Mouse (Mus musculus) lung, embryonic 14.5 days (tissue): Measurements from ENCODE around the gene Tekt4. TPM values are rescaled to one million over a fixed set of nuclear protein-coding genes. Genes with fewer than 3 reads are reported as not detected.
A peak's percentile ranks its signal among the peaks of the same experiment; 100 is the strongest.

Experiments used
- ATAC-seq: fragments of 200-750 bp; cut with Nextera tagmentation; 2 replicates; pipeline ENCODE4 v1.8.0; 2017; ENCODE audit warnings: mild to moderate bottlenecking, moderate TSS enrichment, moderate library complexity; ENCODE audit not compliant: insufficient read depth
- DNase-seq: peaks from one replicate; pipeline ENCODE4 v3.0.0-alpha.2; 2015
- H3K27ac ChIP-seq: fragments of 300-500 bp; sonication (generic); 2 replicates; pipeline ENCODE4 v1.5.1; 2014; ENCODE audit warnings: low read depth, mild to moderate bottlenecking, moderate library complexity
- H3K27me3 ChIP-seq: fragments of 300-500 bp; sonication (generic); 2 replicates; pipeline ENCODE4 v1.6.1; 2014; ENCODE audit warnings: low read length, control low read depth; ENCODE audit not compliant: insufficient read depth
- H3K36me3 ChIP-seq: fragments of 300-500 bp; sonication (generic); 2 replicates; pipeline ENCODE4 v1.6.1; 2014; ENCODE audit warnings: control low read depth; ENCODE audit not compliant: insufficient read depth
- H3K4me1 ChIP-seq: fragments of 300-500 bp; sonication (generic); 2 replicates; pipeline ENCODE4 v1.6.1; 2014; ENCODE audit warnings: antibody characterized with exemption, control low read depth; ENCODE audit not compliant: insufficient read depth
- H3K4me2 ChIP-seq: fragments of 300-500 bp; sonication (generic); 2 replicates; pipeline ENCODE4 v1.6.1; 2014; ENCODE audit warnings: mild to moderate bottlenecking
- H3K4me3 ChIP-seq: fragments of 300-500 bp; sonication (generic); 2 replicates; pipeline ENCODE4 v1.5.1; 2014; ENCODE audit warnings: low read depth, low read length
- H3K9ac ChIP-seq: fragments of 300-500 bp; sonication (generic); 2 replicates; pipeline ENCODE4 v1.6.1; 2014
- H3K9me3 ChIP-seq: fragments of 300-500 bp; sonication (generic); 2 replicates; pipeline ENCODE4 v1.6.1; 2016; ENCODE audit warnings: low read depth, low read length, control low read depth
- CTCF ChIP-seq: IDR thresholded peaks from 2 replicates; pipeline ENCODE4 v1.5.1; 2016; ENCODE audit warnings: antibody characterized with exemption, low read depth
- WGBS: fragments of 180-500 bp; shearing (Covaris S2); extraction: QIAGEN DNeasy Blood & Tissue Kit; methylation state at CpG from one replicate; pipeline ENCODE4 v1.1.7; 2014; 5-methylcytosine and 5-hydroxymethylcytosine counted together
- polyA plus RNA-seq: library from polyadenylated mRNA; unstranded; fragments of >200 nt; fragmentation: Nextera tagmentation; extraction: Ambion mirVana; gene quantifications from 2 replicates; pipeline ENCODE4 v1.2.1, GENCODE M21; 2014

The Tekt4 gene
- polyA plus RNA-seq, 1 experiment from 2014 or later = 0.20 TPM

GRCm38 (mm10) chr17:25508860-25509577, 54.6 kb downstream of the Tekt4 start:
- ATAC-seq (no peak), DNase-seq (peak; percentile 57)
- no peaks in the 10 kb centered on the region for H3K4me1 ChIP-seq
- H3K36me3 ChIP-seq = no peaks in the 10 kb centered on the region
- no peak overlapping the region for H3K4me3 ChIP-seq
- 50% methylated on average over 7 of the region's 7 CpGs for WGBS
- no peaks in the 10 kb centered on the region for H3K9me3 ChIP-seq
- H3K27me3 ChIP-seq = no peaks in the 10 kb centered on the region
- H3K4me2 ChIP-seq = no peak overlapping the region
- TF ChIP-seq CTCF = peak; percentile 53
- no peak overlapping the region for H3K9ac ChIP-seq
- no peak overlapping the region for H3K27ac ChIP-seq

- no peak for ATAC-seq
- Histone ChIP-seq H3K9ac (no peak overlapping the region), H3K36me3 (no peaks in the 10 kb centered on the region), H3K27me3 (no peaks in the 10 kb centered on the region), H3K4me1 (no peaks in the 10 kb centered on the region), H3K9me3 (no peaks in the 10 kb centered on the region), H3K4me2 (no peak overlapping the region), H3K4me3 (no peak overlapping the region), H3K27ac (no peak overlapping the region)
- 73% methylated on average over 10 of the region's 10 CpGs for WGBS
- no peak for TF ChIP-seq CTCF
- DNase-seq = no peak
Measured at GRCm38 (mm10) chr17:25510074-25510830, 55.8 kb downstream of the Tekt4 start.

- no peaks in the 10 kb centered on the region for H3K9me3 ChIP-seq
- H3K27me3 ChIP-seq = no peaks in the 10 kb centered on the region
- H3K4me2 ChIP-seq = no peak overlapping the region
- no peaks in the 10 kb centered on the region for H3K4me1 ChIP-seq
- no peak overlapping the region for H3K27ac ChIP-seq
- no peak overlapping the region for H3K4me3 ChIP-seq
- TF ChIP-seq CTCF = no peak
- DNase-seq (no peak), ATAC-seq (no peak)
- no peaks in the 10 kb centered on the region for H3K36me3 ChIP-seq
- no peak overlapping the region for H3K9ac ChIP-seq
- WGBS = 67% methylated on average over 3 of the region's 3 CpGs
Measured at GRCm38 (mm10) chr17:25511876-25512275, 57.5 kb downstream of the Tekt4 start.

GRCm38 (mm10) chr17:25514055-25514454, 59.6 kb downstream of the Tekt4 start:
- WGBS = 84% methylated on average over 2 of the region's 2 CpGs
- Histone ChIP-seq H3K36me3 (no peaks in the 10 kb centered on the region), H3K9ac (no peak overlapping the region), H3K27me3 (no peaks in the 10 kb centered on the region), H3K4me2 (no peak overlapping the region), H3K27ac (no peak overlapping the region), H3K9me3 (no peaks in the 10 kb centered on the region), H3K4me3 (no peak overlapping the region), H3K4me1 (no peaks in the 10 kb centered on the region)
- DNase-seq (no peak), ATAC-seq (no peak)
- no peak for TF ChIP-seq CTCF

- H3K4me2 ChIP-seq = no peak overlapping the region
- ATAC-seq = no peak
- DNase-seq = peak; percentile 51
- H3K9me3 ChIP-seq = no peaks in the 10 kb centered on the region
- H3K36me3 ChIP-seq = no peaks in the 10 kb centered on the region
- WGBS = 11% methylated on average over 5 of the region's 5 CpGs
- H3K27ac ChIP-seq = no peak overlapping the region
- no peak overlapping the region for H3K4me3 ChIP-seq
- TF ChIP-seq CTCF = no peak
- H3K9ac ChIP-seq = no peak overlapping the region
- H3K4me1 ChIP-seq = no peaks in the 10 kb centered on the region
- H3K27me3 ChIP-seq = no peaks in the 10 kb centered on the region
Measured at GRCm38 (mm10) chr17:25516315-25516714, 61.9 kb downstream of the Tekt4 start.

GRCm38 (mm10) chr17:25518144-25518543, 63.7 kb downstream of the Tekt4 start:
- 82% methylated on average over 17 of the region's 17 CpGs for WGBS
- H3K4me1 ChIP-seq = no peaks in the 10 kb centered on the region
- DNase-seq (no peak), ATAC-seq (no peak)
- no peak overlapping the region for H3K9ac ChIP-seq
- no peaks in the 10 kb centered on the region for H3K9me3 ChIP-seq
- H3K36me3 ChIP-seq = no peaks in the 10 kb centered on the region
- no peak overlapping the region for H3K4me3 ChIP-seq
- H3K27me3 ChIP-seq = no peaks in the 10 kb centered on the region
- no peak for TF ChIP-seq CTCF
- no peak overlapping the region for H3K27ac ChIP-seq
- no peak overlapping the region for H3K4me2 ChIP-seq

GRCm38 (mm10) chr17:25519511-25519910, 65.1 kb downstream of the Tekt4 start:
- Histone ChIP-seq H3K4me1 (no peaks in the 10 kb centered on the region), H3K27ac (no peak overlapping the region), H3K4me3 (no peak overlapping the region), H3K4me2 (no peak overlapping the region), H3K36me3 (no peaks in the 10 kb centered on the region), H3K9ac (no peak overlapping the region), H3K27me3 (no peaks in the 10 kb centered on the region), H3K9me3 (no peaks in the 10 kb centered on the region)
- TF ChIP-seq CTCF = no peak
- ATAC-seq = no peak
- 69% methylated on average over 5 of the region's 5 CpGs for WGBS
- DNase-seq = no peak
